28 mouse cellular contexts compared by ENCODE assay signal in genomic region chr7:28427738-28428137, GRCm38 (mm10). TPM values are rescaled to one million over a fixed set of nuclear protein-coding genes. Genes with fewer than 3 reads are reported as not detected.
A peak's percentile ranks its signal among the peaks of the same experiment; 100 is the strongest.
DNase-seq lines count a peak whose midpoint lies in the region; ATAC-seq and TF ChIP-seq lines count a peak whose summit lies in the region.
"Had no signal": no experiment of that assay in that cellular context is flagged by ENCODE, and none has a peak within 500 bp of the region (broad histone marks: within the 10 kb centered on the region; RNA-seq: fewer than 3 reads in every experiment).

No protein-coding gene starts in this region.

- TF ChIP-seq CTCF in heart, adult 2 months (IDR thresholded peaks at IDR 0.05): no peak

- H3K9me3 ChIP-seq in heart, embryonic 10.5 days: no peaks in the 10 kb centered on the region
- no peaks in the 10 kb centered on the region for H3K9me3 ChIP-seq in kidney, embryonic 14.5 days (ENCODE audit: control insufficient read depth, low read length)
- H3K9me3 ChIP-seq: embryonic facial prominence, embryonic 10.5 days; embryonic facial prominence, embryonic 15.5 days; forebrain, embryonic 12.5 days; hindbrain, embryonic 10.5 days; hindbrain, embryonic 15.5 days; liver, embryonic 13.5 days; megakaryocyte, embryonic 14.5 days; midbrain, embryonic 13.5 days; neural tube, embryonic 13.5 days had no signal

- H3K36me3 ChIP-seq in heart, adult 2 months (ENCODE audit: control insufficient read depth, insufficient read depth, low read length): peaks cover 37% of the 10 kb centered on the region
- peaks cover 34% of the 10 kb centered on the region for H3K36me3 ChIP-seq in heart, embryonic 10.5 days
- peaks cover 26% of the 10 kb centered on the region for H3K36me3 ChIP-seq in kidney, embryonic 14.5 days (ENCODE audit: control insufficient read depth, insufficient read depth, low read length)

- peaks cover 8% of the 10 kb centered on the region for H3K4me1 ChIP-seq in heart, adult 2 months (ENCODE audit: control insufficient read depth, insufficient read depth, low read length)
- peaks cover 2% of the 10 kb centered on the region; the same call in 1 of the 2 replicates for H3K4me1 ChIP-seq in heart, embryonic 10.5 days
- no peaks in the 10 kb centered on the region for H3K4me1 ChIP-seq in kidney, embryonic 14.5 days (ENCODE audit: control insufficient read depth, insufficient read depth, low read length)

- intact Hi-C loops in heart, adult 2 months (cut with DNase I): no loop called here
- intact Hi-C loops in heart, postnatal 36 days (cut with DNase I): no loop called here
- intact Hi-C loops in heart, postnatal 10 days (cut with DNase I): no loop called here

- DNase-seq in heart, adult 2 months: no peak
- DNase-seq in heart, postnatal 36 days: no peak
- DNase-seq in heart, postnatal 10 days: peak; percentile 44 to 66
- no peak for DNase-seq in heart, embryonic 10.5 days (ENCODE audit: low spot score)
- DNase-seq in kidney, postnatal 36 days: peak; percentile 46 to 50
- DNase-seq in heart, postnatal 4 days: peak; percentile 34
- DNase-seq: adrenal gland, postnatal 25 days; forebrain, postnatal 0 days; gastrocnemius, postnatal 10 days; kidney, adult 18-20 months; layer of hippocampus, adult 9-11 months; liver, embryonic 13.5 days; lung, adult 18-20 months; lung, postnatal 4 days; thymus, adult 2 months; thymus, postnatal 36 days had no signal

- ATAC-seq in kidney, embryonic 14.5 days (ENCODE audit: low FRiP score, low TSS enrichment): no peak
- ATAC-seq: CD4-positive, CD25-positive, alpha-beta regulatory T cell, adult 4 months; forebrain, postnatal 0 days; inflammation-experienced regulatory T-cells, adult 6 months; lung, postnatal 0 days; midbrain, embryonic 13.5 days had no signal

- H3K27ac ChIP-seq in heart, adult 2 months: peak overlapping the region; percentile 27
- no peak overlapping the region for H3K27ac ChIP-seq in heart, embryonic 10.5 days
- no peak overlapping the region for H3K27ac ChIP-seq in kidney, embryonic 14.5 days (ENCODE audit: low read depth, low read length)
- H3K27ac ChIP-seq: embryonic facial prominence, embryonic 10.5 days; embryonic facial prominence, embryonic 15.5 days; forebrain, embryonic 12.5 days; hindbrain, embryonic 10.5 days; hindbrain, embryonic 15.5 days; liver, embryonic 13.5 days; midbrain, embryonic 13.5 days; neural tube, embryonic 13.5 days had no signal

- no peak overlapping the region for H3K4me3 ChIP-seq in heart, adult 2 months
- no peak overlapping the region for H3K4me3 ChIP-seq in heart, embryonic 10.5 days
- H3K4me3 ChIP-seq in kidney, embryonic 14.5 days (ENCODE audit: low read length): no peak overlapping the region
- H3K4me3 ChIP-seq: embryonic facial prominence, embryonic 10.5 days; embryonic facial prominence, embryonic 15.5 days; forebrain, embryonic 12.5 days; hindbrain, embryonic 10.5 days; hindbrain, embryonic 15.5 days; liver, embryonic 13.5 days; megakaryocyte, embryonic 14.5 days; midbrain, embryonic 13.5 days; neural tube, embryonic 13.5 days had no signal

- H3K79me2 ChIP-seq in heart, adult 2 months (replicated peaks; ENCODE audit: control insufficient read depth, insufficient read depth, low read length): peaks cover 5% of the 10 kb centered on the region

- TF ChIP-seq POLR2A in heart, adult 2 months (IDR thresholded peaks at IDR 0.05; ENCODE audit: insufficient read depth, low read depth, low read length): no peak

- H3K9ac ChIP-seq in heart, adult 2 months (ENCODE audit: low read depth, low read length): no peak overlapping the region
- H3K9ac ChIP-seq in kidney, embryonic 14.5 days (ENCODE audit: low read depth, low read length): no peak overlapping the region
- H3K9ac ChIP-seq: embryonic facial prominence, embryonic 15.5 days; forebrain, embryonic 12.5 days; forebrain, postnatal 0 days; hindbrain, embryonic 15.5 days; liver, embryonic 13.5 days; midbrain, embryonic 13.5 days; neural tube, embryonic 13.5 days had no signal

- no peaks in the 10 kb centered on the region for H3K27me3 ChIP-seq in heart, adult 2 months (ENCODE audit: control insufficient read depth, insufficient read depth, low read length)
- no peaks in the 10 kb centered on the region for H3K27me3 ChIP-seq in heart, embryonic 10.5 days (ENCODE audit: insufficient read depth, poor library complexity, severe bottlenecking)
- no peaks in the 10 kb centered on the region for H3K27me3 ChIP-seq in kidney, embryonic 14.5 days (ENCODE audit: control insufficient read depth, insufficient read depth, low read length)
- H3K27me3 ChIP-seq: embryonic facial prominence, embryonic 15.5 days; forebrain, embryonic 12.5 days; hindbrain, embryonic 15.5 days; liver, embryonic 13.5 days; megakaryocyte, embryonic 14.5 days; midbrain, embryonic 13.5 days; neural tube, embryonic 13.5 days had no signal

- H3K4me2 ChIP-seq in kidney, embryonic 14.5 days (replicated peaks; ENCODE audit: low read depth, low read length): no peak overlapping the region
- H3K4me2 ChIP-seq: embryonic facial prominence, embryonic 15.5 days; forebrain, embryonic 12.5 days; hindbrain, embryonic 15.5 days; liver, embryonic 13.5 days; midbrain, embryonic 13.5 days; neural tube, embryonic 13.5 days had no signal

- no peak for TF ChIP-seq EP300 in heart, adult 2 months (IDR thresholded peaks at IDR 0.05; ENCODE audit: insufficient read depth, low read depth, low read length)

RNA-seq across cellular contexts. Expression of gene Gmfg, which starts 9.5 kb away (rescaled TPM):
- 1 to 10 TPM; 3.8 to 5.3 TPM for total RNA-seq in heart, adult 2 months (2021)
- polyA plus RNA-seq in heart, adult 2 months (2012; rRNA removed): 6.8 and 7.1 TPM in 2 replicates
- 1 to 10 TPM; 4.6 to 7.2 TPM for total RNA-seq in heart, postnatal 36 days (2021)
- 1 to 10 TPM; 7.6 to 8.7 TPM for total RNA-seq in heart, postnatal 10 days (2021)
- polyA plus RNA-seq in heart, embryonic 10.5 days (2016; fragmentation: Nextera tagmentation; extraction: Ambion mirVana): 7.5 and 8.7 TPM in 2 replicates
- 11.8 and 17.9 TPM in 2 replicates for polyA plus RNA-seq in kidney, embryonic 14.5 days (2014; fragmentation: Nextera tagmentation; extraction: Ambion mirVana)
- total RNA-seq in heart, postnatal 4 days (2021): 1 to 10 TPM; 7.1 to 7.5 TPM

RNA-seq across cellular contexts. Expression of gene Lrfn1, which starts 24.0 kb away (rescaled TPM):
- under 1 TPM; 0.68 to 0.73 TPM for total RNA-seq in heart, adult 2 months (2021)
- 0.82 and 1.3 TPM in 2 replicates for polyA plus RNA-seq in heart, adult 2 months (2012; rRNA removed)
- under 1 TPM; 0.38 to 0.86 TPM for total RNA-seq in heart, postnatal 36 days (2021)
- total RNA-seq in heart, postnatal 10 days (2021): 1 to 10 TPM; 2.0 to 2.7 TPM
- polyA plus RNA-seq in heart, embryonic 10.5 days (2016; fragmentation: Nextera tagmentation; extraction: Ambion mirVana): 1.5 and 1.9 TPM in 2 replicates
- 3.2 and 4.9 TPM in 2 replicates for polyA plus RNA-seq in kidney, embryonic 14.5 days (2014; fragmentation: Nextera tagmentation; extraction: Ambion mirVana)
- total RNA-seq in heart, postnatal 4 days (2021): 1 to 10 TPM; 2.5 to 3.3 TPM
- polyA plus RNA-seq: CD4-positive, CD25-positive, alpha-beta regulatory T cell, adult 4 months had no signal

RNA-seq across cellular contexts. Expression of gene Paf1, which starts 35.0 kb away (rescaled TPM):
- total RNA-seq in heart, adult 2 months (2021): 10 to 100 TPM; 41.3 to 42.1 TPM
- 63.8 and 67.0 TPM in 2 replicates for polyA plus RNA-seq in heart, adult 2 months (2012; rRNA removed)
- total RNA-seq in heart, postnatal 36 days (2021): 10 to 100 TPM; 38.8 to 48.0 TPM
- 10 to 100 TPM; 41.7 to 51.2 TPM for total RNA-seq in heart, postnatal 10 days (2021)
- 79.8 and 81.3 TPM in 2 replicates for polyA plus RNA-seq in heart, embryonic 10.5 days (2016; fragmentation: Nextera tagmentation; extraction: Ambion mirVana)
- 68.4 and 82.1 TPM in 2 replicates for polyA plus RNA-seq in kidney, embryonic 14.5 days (2014; fragmentation: Nextera tagmentation; extraction: Ambion mirVana)
- 10 to 100 TPM; 50.1 to 53.5 TPM for total RNA-seq in heart, postnatal 4 days (2021)

RNA-seq across cellular contexts. Expression of gene Med29, which starts 35.2 kb away (rescaled TPM):
- total RNA-seq in heart, adult 2 months (2021): 10 to 100 TPM; 20.8 to 21.5 TPM
- polyA plus RNA-seq in heart, adult 2 months (2012; rRNA removed): 48.8 and 50.4 TPM in 2 replicates
- total RNA-seq in heart, postnatal 36 days (2021): 10 to 100 TPM; 18.2 to 20.1 TPM
- total RNA-seq in heart, postnatal 10 days (2021): 10 to 100 TPM; 20.7 to 22.6 TPM
- 58.8 and 62.0 TPM in 2 replicates for polyA plus RNA-seq in heart, embryonic 10.5 days (2016; fragmentation: Nextera tagmentation; extraction: Ambion mirVana)
- polyA plus RNA-seq in kidney, embryonic 14.5 days (2014; fragmentation: Nextera tagmentation; extraction: Ambion mirVana): 54.5 and 68.8 TPM in 2 replicates
- total RNA-seq in heart, postnatal 4 days (2021): 10 to 100 TPM; 22.9 to 24.5 TPM

RNA-seq across cellular contexts. Expression of gene Zfp36, which starts 47.7 kb away (rescaled TPM):
- 10 to 100 TPM; 19.4 to 26.3 TPM for total RNA-seq in heart, adult 2 months (2021)
- polyA plus RNA-seq in heart, adult 2 months (2012; rRNA removed): 26.1 and 28.2 TPM in 2 replicates
- total RNA-seq in heart, postnatal 36 days (2021): 10 to 100 TPM; 14.7 to 29.0 TPM
- 10 to 100 TPM; 12.7 to 15.8 TPM for total RNA-seq in heart, postnatal 10 days (2021)
- 13.7 and 15.1 TPM in 2 replicates for polyA plus RNA-seq in heart, embryonic 10.5 days (2016; fragmentation: Nextera tagmentation; extraction: Ambion mirVana)
- polyA plus RNA-seq in kidney, embryonic 14.5 days (2014; fragmentation: Nextera tagmentation; extraction: Ambion mirVana): 8.3 and 10.7 TPM in 2 replicates
- total RNA-seq in heart, postnatal 4 days (2021): 10 to 100 TPM; 12.7 to 12.9 TPM

Comparison
In these comparisons a context has a peak if more than half of its experiments do, and no peak if none do; other contexts are left out.
1. DNase-seq: peak in heart, postnatal 10 days (2 of 2), kidney, postnatal 36 days (2 of 2) and heart, postnatal 4 days (single experiment); none in heart, adult 2 months (0 of 2), heart, postnatal 36 days (0 of 2) and heart, embryonic 10.5 days (single experiment).